Mouse (Mus musculus) heart, adult 2 months (tissue): Measurements from ENCODE around the gene Nvl. TPM values are rescaled to one million over a fixed set of nuclear protein-coding genes. Genes with fewer than 3 reads are reported as not detected.

ENCODE experiments used
- DNase-seq, 2 experiments: peaks; one replicate each; pipeline ENCODE4 v3.0.0; 2021
- H3K27ac ChIP-seq: fragments of 200-600 bp; 2 replicates; pipeline ENCODE4 v1.8.1; 2022
- H3K27me3 ChIP-seq: fragments of 200-500 bp; 2 replicates; pipeline ENCODE4 v1.6.1; 2012; ENCODE audit warnings: mild to moderate bottlenecking, low read length, inconsistent platforms, mixed read lengths; ENCODE audit not compliant: control insufficient read depth, insufficient read depth
- H3K36me3 ChIP-seq: fragments of 200-500 bp; 2 replicates; pipeline ENCODE4 v1.6.1; 2012; ENCODE audit warnings: low read length, inconsistent platforms; ENCODE audit not compliant: control insufficient read depth, insufficient read depth
- H3K4me1 ChIP-seq: fragments of 200-500 bp; 2 replicates; pipeline ENCODE4 v1.6.1; 2011; ENCODE audit warnings: low read length; ENCODE audit not compliant: control insufficient read depth, insufficient read depth
- H3K4me3 ChIP-seq: fragments of 200-600 bp; 2 replicates; pipeline ENCODE4 v1.8.1; 2022
- H3K79me2 ChIP-seq: fragments of 200-500 bp; replicated peaks from 2 replicates; pipeline ENCODE4 v1.6.1; 2012; ENCODE audit warnings: mild to moderate bottlenecking, inconsistent platforms, low read length, moderate library complexity, mixed read lengths; ENCODE audit not compliant: control insufficient read depth, insufficient read depth
- H3K9ac ChIP-seq: fragments of 200-500 bp; 2 replicates; pipeline ENCODE4 v1.6.1; 2012; ENCODE audit warnings: low read depth, mild to moderate bottlenecking, control low read depth, inconsistent platforms, low read length, mixed read lengths
- CTCF ChIP-seq: fragments of 200-600 bp; IDR thresholded peaks from 2 replicates; pipeline ENCODE4 v1.8.1; 2022; ENCODE audit warnings: antibody characterized with exemption, mild to moderate bottlenecking, moderate library complexity
- EP300 ChIP-seq: fragments of 200-500 bp; IDR thresholded peaks from 2 replicates; pipeline ENCODE4 v1.6.1; 2011; ENCODE audit warnings: low read depth, low read length, control low read depth; ENCODE audit not compliant: insufficient read depth
- POLR2A ChIP-seq: fragments of 200-500 bp; IDR thresholded peaks from 2 replicates; pipeline ENCODE4 v1.6.1; 2011; ENCODE audit warnings: mild to moderate bottlenecking, low read depth, low read length, control low read depth; ENCODE audit not compliant: insufficient read depth
- whole genome bisulfite sequencing: fragments of 180-500 bp; shearing (Covaris S2); methylation state at CpG from one replicate; pipeline ENCODE4 v1.1.7; 2018; 5-methylcytosine and 5-hydroxymethylcytosine counted together
- intact Hi-C: fragments of 180-260 bp; cut with DNase I; formaldehyde crosslinking; loops from one replicate; pipeline ENCODE4 v1.15.1; 2025
- polyA plus RNA-seq: library from polyadenylated mRNA; depleted of rRNA; stranded (reverse); fragments of >200 nt; gene quantifications from 2 replicates; pipeline ENCODE4 v1.2.3, GENCODE M21; 2012; rRNA removed
- total RNA-seq, 2 experiments: library from RNA; stranded (reverse); gene quantifications; 2 replicates each; pipeline ENCODE4 v1.2.3; 2021

The Nvl gene
- total and polyA plus RNA-seq, 3 experiments, result 4.7 to 7.4 (median 7.4) TPM

GRCm38 (mm10) chr1:181049328-181049842, 94.6 kb downstream of the Nvl start:
- Histone ChIP-seq H3K9ac (no peak overlapping the region), H3K27me3 (no peaks in the 10 kb centered on the region), H3K4me3 (no peak overlapping the region), H3K79me2 (no peaks in the 10 kb centered on the region), H3K27ac (no peak overlapping the region), H3K36me3 (no peaks in the 10 kb centered on the region), H3K4me1 (no peaks in the 10 kb centered on the region)
- TF ChIP-seq POLR2A (no peak), CTCF (peak; percentile 24; the same call in 1 of the 2 replicates)
- no peak for DNase-seq
- intact Hi-C loops, result loop anchor here (10.0 kb wide), 1 partner anchor 145 kb away; the partner anchor contains the start of gene Pycr2

- intact Hi-C loops, result loop anchor here (10.0 kb wide), 1 partner anchor 143 kb away; the partner anchor contains the start of gene Pycr2
- Histone ChIP-seq H3K4me3 (no peak overlapping the region), H3K79me2 (no peaks in the 10 kb centered on the region), H3K27me3 (no peaks in the 10 kb centered on the region), H3K36me3 (no peaks in the 10 kb centered on the region), H3K4me1 (no peaks in the 10 kb centered on the region), H3K9ac (no peak overlapping the region), H3K27ac (no peak overlapping the region)
- 32% methylated on average over 1 of the region's 1 CpGs for WGBS
- no peak for TF ChIP-seq POLR2A
- no peak for TF ChIP-seq CTCF
- TF ChIP-seq EP300, result no peak
- DNase-seq, result no peak
Measured at GRCm38 (mm10) chr1:181047520-181047919, 96.5 kb downstream of the Nvl start.

DNA sequence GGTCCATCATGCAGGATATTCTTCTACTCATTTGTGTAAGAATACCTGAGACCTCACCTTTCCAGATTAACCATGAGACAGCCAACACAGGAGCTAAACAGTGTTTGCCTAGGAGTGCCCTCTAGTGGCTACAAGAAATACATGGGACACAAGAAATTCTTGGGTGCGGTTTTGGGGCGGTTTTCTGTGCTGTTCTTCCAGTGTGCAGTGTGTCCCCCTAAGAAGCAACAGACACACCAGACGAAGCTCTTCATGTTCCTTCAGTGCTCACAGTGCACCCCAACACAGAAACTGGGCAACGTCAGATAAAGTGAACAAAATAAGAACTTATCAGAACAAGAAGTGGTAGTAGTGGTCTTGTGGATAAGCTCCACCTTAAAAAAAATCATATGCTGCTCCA, 104.4 kb downstream of the Nvl start:
- H3K9ac ChIP-seq, result no peak overlapping the region
- H3K27ac ChIP-seq, result no peak overlapping the region
- no peak for DNase-seq
- intact Hi-C loops, result loop anchor here (1.0 to 10.0 kb wide), 4 partner anchors 19 to 135 kb away; partner anchors contain the start of genes Ephx1 and Pycr2
- 4% methylated on average over 4 of the region's 4 CpGs for WGBS
- peak; percentile 87 for TF ChIP-seq CTCF
- no peak for TF ChIP-seq EP300
- no peak for TF ChIP-seq POLR2A
- no peak overlapping the region for H3K4me3 ChIP-seq
- H3K79me2 ChIP-seq, result no peaks in the 10 kb centered on the region
- H3K4me1 ChIP-seq, result no peaks in the 10 kb centered on the region; the same call in 1 of the 2 replicates
- no peaks in the 10 kb centered on the region for H3K36me3 ChIP-seq
- H3K27me3 ChIP-seq, result peaks cover 2% of the 10 kb centered on the region

DNA sequence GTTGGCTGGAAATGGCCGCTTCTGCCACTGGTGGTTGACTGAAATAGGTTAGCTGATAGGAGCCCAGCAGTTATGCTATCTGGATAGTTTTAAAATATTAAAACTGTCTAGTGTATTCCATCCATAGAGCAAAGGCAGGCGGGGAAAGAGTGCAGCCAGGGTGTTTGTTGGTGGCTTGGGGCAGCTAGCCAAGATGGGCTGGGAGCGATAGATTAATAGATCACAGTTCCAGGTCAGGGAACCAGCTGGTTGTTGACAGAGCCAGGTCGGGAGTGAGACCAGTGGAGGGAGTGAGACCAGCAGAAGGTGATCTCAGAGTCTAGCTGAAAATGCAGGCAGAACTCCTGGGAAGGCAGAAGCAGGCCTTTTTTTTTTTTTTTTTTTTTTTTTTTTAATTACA, 106.4 kb downstream of the Nvl start:
- intact Hi-C loops, result loop anchor here (2.0 kb wide), 1 partner anchor 17 kb away; the partner anchor contains the start of gene Ephx1
- Histone ChIP-seq H3K27me3 (peaks cover 2% of the 10 kb centered on the region), H3K27ac (no peak overlapping the region)

More for the DNA sequence above, 106.4 kb downstream of the Nvl start:
- Histone ChIP-seq H3K4me1 (no peaks in the 10 kb centered on the region; the same call in 1 of the 2 replicates), H3K36me3 (no peaks in the 10 kb centered on the region), H3K4me3 (no peak overlapping the region), H3K79me2 (no peaks in the 10 kb centered on the region), H3K9ac (no peak overlapping the region)
- WGBS, result 53% methylated on average over 4 of the region's 4 CpGs
- no peak for TF ChIP-seq EP300
- TF ChIP-seq CTCF, result no peak
- TF ChIP-seq POLR2A, result no peak
- no peak for DNase-seq

Other genes starting within 250 kb of the Nvl start
- gene Pycr2, start 239.9 kb downstream of the Nvl start, total RNA-seq, result 10 to 100 TPM; 10.3 to 12.4 TPM
- 12.7 and 13.9 TPM in 2 replicates for gene Pycr2, start 239.9 kb downstream of the Nvl start, polyA plus RNA-seq
- gene Lefty1, start 209.2 kb downstream of the Nvl start, total RNA-seq, result under 1 TPM; 0.41 to 0.57 TPM
- gene Lefty1, start 209.2 kb downstream of the Nvl start, polyA plus RNA-seq, result 3.0 and 3.3 TPM in 2 replicates
- gene Tmem63a, start 201.9 kb downstream of the Nvl start, total RNA-seq, result 10 to 100 TPM; 13.2 to 15.8 TPM
- gene Tmem63a, start 201.9 kb downstream of the Nvl start, polyA plus RNA-seq, result 27.5 and 34.5 TPM in 2 replicates
- gene Ephx1, start 123.3 kb downstream of the Nvl start, total RNA-seq, result 10 to 100 TPM; 29.8 to 40.4 TPM
- gene Ephx1, start 123.3 kb downstream of the Nvl start, polyA plus RNA-seq, result 41.1 and 45.1 TPM in 2 replicates
- not detected for gene 9130409I23Rik, start 93.0 kb downstream of the Nvl start, total RNA-seq
- gene 9130409I23Rik, start 93.0 kb downstream of the Nvl start, polyA plus RNA-seq, result not detected in 2 replicates
- 10 to 100 TPM; 43.8 to 50.3 TPM for gene Cnih4, start 489 bp upstream of the Nvl start, total RNA-seq
- gene Cnih4, start 489 bp upstream of the Nvl start, polyA plus RNA-seq, result 22.2 and 34.2 TPM in 2 replicates
- gene Wdr26, start 67.8 kb upstream of the Nvl start, total RNA-seq, result 10 to 100 TPM; 86.3 to 99.7 TPM
- 30.2 and 52.4 TPM in 2 replicates for gene Wdr26, start 67.8 kb upstream of the Nvl start, polyA plus RNA-seq
- gene Cnih3, start 208.4 kb upstream of the Nvl start, total RNA-seq, result not detected
- gene Cnih3, start 208.4 kb upstream of the Nvl start, polyA plus RNA-seq, result 0.04 TPM in 1 of 2 replicates, not detected in the other